Mouse (Mus musculus) midbrain, embryonic 14.5 days (tissue): Measurements from ENCODE around the gene Slc39a11. TPM values are rescaled to one million over a fixed set of nuclear protein-coding genes. Genes with fewer than 3 reads are reported as not detected.

Source experiments
- ATAC-seq: fragments of 200-750 bp; cut with Nextera tagmentation; 2 replicates; pipeline ENCODE4 v1.8.0; 2017; ENCODE audit warnings: moderate number of reproducible peaks, moderate library complexity; ENCODE audit not compliant: low FRiP score, low TSS enrichment
- DNase-seq: peaks from one replicate; pipeline ENCODE4 v3.0.0-alpha.2; 2015
- H3K27ac ChIP-seq: fragments of 300-500 bp; sonication (generic); replicated peaks from 2 replicates; pipeline ENCODE4 v1.5.1; 2014; ENCODE audit warnings: mild to moderate bottlenecking, low read depth, low read length, moderate library complexity
- H3K27me3 ChIP-seq: fragments of 300-500 bp; sonication (generic); 2 replicates; pipeline ENCODE4 v1.6.1; 2014; ENCODE audit warnings: low read length, control low read depth, mixed read lengths; ENCODE audit not compliant: control insufficient read depth, insufficient read depth
- H3K36me3 ChIP-seq: fragments of 300-500 bp; sonication (generic); 2 replicates; pipeline ENCODE4 v1.6.1; 2014; ENCODE audit warnings: low read length, control low read depth; ENCODE audit not compliant: control insufficient read depth, insufficient read depth
- H3K4me1 ChIP-seq: fragments of 300-500 bp; sonication (generic); 2 replicates; pipeline ENCODE4 v1.6.1; 2014; ENCODE audit warnings: mild to moderate bottlenecking, antibody characterized with exemption, low read length, control low read depth; ENCODE audit not compliant: control insufficient read depth, insufficient read depth
- H3K4me2 ChIP-seq: fragments of 300-500 bp; sonication (generic); 2 replicates; pipeline ENCODE4 v1.6.1; 2014; ENCODE audit warnings: mild to moderate bottlenecking, low read length, moderate library complexity
- H3K4me3 ChIP-seq: fragments of 300-500 bp; sonication (generic); replicated peaks from 2 replicates; pipeline ENCODE4 v1.5.1; 2014; ENCODE audit warnings: low read depth, low read length
- H3K9ac ChIP-seq: fragments of 300-500 bp; sonication (generic); replicated peaks from 2 replicates; pipeline ENCODE4 v1.6.1; 2014; ENCODE audit warnings: mild to moderate bottlenecking, low read length, moderate library complexity
- H3K9me3 ChIP-seq: fragments of 300-500 bp; sonication (generic); 2 replicates; pipeline ENCODE4 v1.6.1; 2016; ENCODE audit warnings: low read length, control low read depth, mixed read lengths; ENCODE audit not compliant: control insufficient read depth
- WGBS: fragments of 180-500 bp; shearing (Covaris S2); extraction: QIAGEN DNeasy Blood & Tissue Kit; methylation state at CpG from one replicate; pipeline ENCODE4 v1.1.7; 2014; 5-methylcytosine and 5-hydroxymethylcytosine counted together
- polyA plus RNA-seq: library from polyadenylated mRNA; unstranded; fragments of >200 nt; fragmentation: Nextera tagmentation; extraction: Ambion mirVana; gene quantifications from 2 replicates; pipeline ENCODE4 v1.2.1, GENCODE M21; 2014

Slc39a11 gene
- polyA plus RNA-seq, 1 experiment from 2014 or later: 31.1 TPM

GRCm38 (mm10) chr11:113490530-113491520 is 159.1 kb downstream of the Slc39a11 start:
- no peak overlapping the region for H3K4me3 ChIP-seq
- no peaks in the 10 kb centered on the region for H3K4me1 ChIP-seq
- no peak overlapping the region for H3K9ac ChIP-seq
- no peaks in the 10 kb centered on the region for H3K27me3 ChIP-seq
- H3K4me2 ChIP-seq: no peak overlapping the region
- 89% methylated on average over 20 of the region's 20 CpGs for WGBS
- no peak overlapping the region for H3K27ac ChIP-seq
- no peaks in the 10 kb centered on the region for H3K36me3 ChIP-seq
- no peak for DNase-seq
- no peaks in the 10 kb centered on the region for H3K9me3 ChIP-seq
- ATAC-seq: no peak

- H3K36me3 ChIP-seq: no peaks in the 10 kb centered on the region
- no peaks in the 10 kb centered on the region for H3K27me3 ChIP-seq
- 80% methylated on average over 8 of the region's 8 CpGs for WGBS
- no peak overlapping the region for H3K27ac ChIP-seq
- no peaks in the 10 kb centered on the region for H3K4me1 ChIP-seq
- H3K9ac ChIP-seq: no peak overlapping the region
- ATAC-seq: no peak
- H3K4me2 ChIP-seq: no peak overlapping the region
- H3K9me3 ChIP-seq: no peaks in the 10 kb centered on the region
- H3K4me3 ChIP-seq: no peak overlapping the region
- DNase-seq: no peak
These were observed 162.1 kb downstream of the Slc39a11 start for GRCm38 (mm10) chr11:113487603-113488335.

- H3K36me3 ChIP-seq: no peaks in the 10 kb centered on the region
- WGBS: 87% methylated on average over 10 of the region's 10 CpGs
- no peaks in the 10 kb centered on the region for H3K27me3 ChIP-seq
- H3K27ac ChIP-seq: no peak overlapping the region
- H3K9ac ChIP-seq: no peak overlapping the region
- no peak for ATAC-seq
- no peak overlapping the region for H3K4me2 ChIP-seq
- no peak for DNase-seq
- H3K9me3 ChIP-seq: no peaks in the 10 kb centered on the region
- no peak overlapping the region for H3K4me3 ChIP-seq
- H3K4me1 ChIP-seq: no peaks in the 10 kb centered on the region
These were observed 165.8 kb downstream of the Slc39a11 start for GRCm38 (mm10) chr11:113484037-113484436.

- H3K36me3 ChIP-seq: no peaks in the 10 kb centered on the region
- peak overlapping the region; percentile 66; the same call in 1 of the 2 replicates for H3K27ac ChIP-seq
- no peaks in the 10 kb centered on the region for H3K27me3 ChIP-seq
- 51% methylated on average over 9 of the region's 9 CpGs for WGBS
- ATAC-seq (peak; percentile 37; the same call in 1 of the 2 replicates), DNase-seq (peak; percentile 69)
- no peaks in the 10 kb centered on the region for H3K9me3 ChIP-seq
- H3K4me3 ChIP-seq: no peak overlapping the region
- H3K9ac ChIP-seq: no peak overlapping the region
- no peak overlapping the region for H3K4me2 ChIP-seq
- peaks cover 11% of the 10 kb centered on the region; the same call in 1 of the 2 replicates for H3K4me1 ChIP-seq
These were observed 172.3 kb downstream of the Slc39a11 start for GRCm38 (mm10) chr11:113477550-113477949.

- Histone ChIP-seq H3K4me3 (no peak overlapping the region), H3K4me1 (peaks cover 11% of the 10 kb centered on the region; the same call in 1 of the 2 replicates), H3K9ac (no peak overlapping the region), H3K36me3 (no peaks in the 10 kb centered on the region), H3K9me3 (no peaks in the 10 kb centered on the region), H3K4me2 (no peak overlapping the region), H3K27ac (no peak overlapping the region), H3K27me3 (no peaks in the 10 kb centered on the region)
- ATAC-seq (no peak), DNase-seq (no peak)
- 86% methylated on average over 9 of the region's 9 CpGs for WGBS
These were observed 173.2 kb downstream of the Slc39a11 start for GRCm38 (mm10) chr11:113476720-113477119.

- Histone ChIP-seq H3K9me3 (no peaks in the 10 kb centered on the region), H3K27me3 (no peaks in the 10 kb centered on the region), H3K4me3 (no peak overlapping the region), H3K27ac (no peak overlapping the region), H3K4me1 (peaks cover 11% of the 10 kb centered on the region; the same call in 1 of the 2 replicates), H3K36me3 (no peaks in the 10 kb centered on the region), H3K4me2 (no peak overlapping the region), H3K9ac (no peak overlapping the region)
- ATAC-seq (no peak), DNase-seq (no peak)
- 74% methylated on average over 5 of the region's 5 CpGs for WGBS
These were observed 174.4 kb downstream of the Slc39a11 start for GRCm38 (mm10) chr11:113475491-113475890.

- no peaks in the 10 kb centered on the region for H3K27me3 ChIP-seq
- no peak overlapping the region for H3K4me2 ChIP-seq
- H3K4me1 ChIP-seq: peaks cover 11% of the 10 kb centered on the region; the same call in 1 of the 2 replicates
- H3K9me3 ChIP-seq: no peaks in the 10 kb centered on the region
- H3K27ac ChIP-seq: no peak overlapping the region
- 49% methylated on average over 7 of the region's 7 CpGs for WGBS
- no peak overlapping the region for H3K4me3 ChIP-seq
- no peak for DNase-seq
- ATAC-seq: no peak
- no peaks in the 10 kb centered on the region for H3K36me3 ChIP-seq
- H3K9ac ChIP-seq: no peak overlapping the region
These were observed 175.8 kb downstream of the Slc39a11 start for GRCm38 (mm10) chr11:113473998-113474534.

- Histone ChIP-seq H3K36me3 (no peaks in the 10 kb centered on the region), H3K4me1 (peaks cover 25% of the 10 kb centered on the region; the same call in 1 of the 2 replicates), H3K27ac (no peak overlapping the region), H3K27me3 (no peaks in the 10 kb centered on the region), H3K9me3 (no peaks in the 10 kb centered on the region), H3K4me3 (no peak overlapping the region), H3K4me2 (no peak overlapping the region), H3K9ac (no peak overlapping the region)
- ATAC-seq (no peak), DNase-seq (no peak)
- WGBS: 80% methylated on average over 9 of the region's 9 CpGs
These were observed 177.9 kb downstream of the Slc39a11 start for GRCm38 (mm10) chr11:113471936-113472335.
